Mouse (Mus musculus): ENCODE data around the gene Ryr3.

DNA sequence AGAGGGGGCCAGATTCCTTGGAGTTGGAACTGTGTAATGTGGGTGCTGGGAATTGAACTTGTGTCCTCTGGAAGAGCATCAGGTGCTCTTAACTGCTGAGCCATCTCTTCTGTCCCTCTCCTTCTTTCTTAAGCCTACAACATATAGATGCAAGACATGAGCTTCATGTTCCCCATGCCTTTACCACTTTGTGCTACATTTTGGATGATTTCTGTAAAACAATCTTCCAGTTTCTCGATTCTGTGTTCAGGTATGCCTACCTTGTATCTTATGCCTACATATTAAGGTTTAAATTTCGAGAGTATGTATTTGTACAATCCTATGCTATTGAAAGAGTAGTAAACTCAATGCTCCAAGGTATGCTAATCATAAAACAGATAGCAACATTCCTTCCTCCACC lies 540.7 kb downstream of the Ryr3 start:
- TF ChIP-seq GATA1 (IDR thresholded peaks at IDR 0.05; ENCODE audit: borderline replicate concordance, low read length) (no peak), FLI1 (IDR thresholded peaks at IDR 0.05; ENCODE audit: low read length) (no peak)

All from megakaryocyte, embryonic 14.5 days (primary cell).